Mouse (Mus musculus): Measurements from ENCODE around the gene Cer1. TPM values are rescaled to one million over a fixed set of nuclear protein-coding genes. Genes with fewer than 3 reads are reported as not detected.

Cer1 gene
- 0.13 and 0.24 TPM in 2 replicates for polyA plus RNA-seq (2015; fragmentation: Nextera tagmentation; extraction: Ambion mirVana)

GRCm38 (mm10) chr4:82884636-82885534, at the start of gene Cer1:
Cer1 (minus strand) TSS chr4:82885148.

GRCm38 (mm10) chr4:82859131-82860125, 25.5 kb downstream of the Cer1 start, which contains the start of gene Zdhhc21:
Zdhhc21 (minus strand) TSS chr4:82859958.

Other genes starting within 250 kb of the Cer1 start
- 44.9 and 46.8 TPM in 2 replicates for gene Nfib, start 179.4 kb downstream of the Cer1 start, polyA plus RNA-seq (2015; fragmentation: Nextera tagmentation; extraction: Ambion mirVana)
- 4.1 and 5.3 TPM in 2 replicates for gene Zdhhc21, start 25.2 kb downstream of the Cer1 start, polyA plus RNA-seq (2015; fragmentation: Nextera tagmentation; extraction: Ambion mirVana)
- 1.3 and 1.4 TPM in 2 replicates for gene Frem1, start 167.2 kb upstream of the Cer1 start, polyA plus RNA-seq (2015; fragmentation: Nextera tagmentation; extraction: Ambion mirVana)